Mouse (Mus musculus) spleen, adult 2 months (tissue): ENCODE results near the gene Acacb. TPM values are rescaled to one million over a fixed set of nuclear protein-coding genes. Genes with fewer than 3 reads are reported as not detected.

ENCODE experiments used
- DNase-seq, 2 experiments: peaks; one replicate each; pipeline versions ENCODE4 v3.0.0 to v3.0.0-alpha.2; 2012 to 2021; ENCODE audit warnings: low spot score in 2 of 2, low read depth in 1 of 2
- H3K27ac ChIP-seq: fragments of 200-500 bp; 2 replicates; pipeline ENCODE4 v1.5.1; 2012; ENCODE audit warnings: low read length, inconsistent platforms; ENCODE audit not compliant: insufficient read depth
- H3K27me3 ChIP-seq: fragments of 200-500 bp; 2 replicates; pipeline ENCODE4 v1.6.1; 2012; ENCODE audit warnings: mild to moderate bottlenecking, moderate library complexity, low read length, inconsistent platforms; ENCODE audit not compliant: control insufficient read depth, insufficient read depth
- H3K36me3 ChIP-seq: fragments of 200-500 bp; 2 replicates; pipeline ENCODE4 v1.6.1; 2012; ENCODE audit warnings: mild to moderate bottlenecking, low read length, inconsistent platforms; ENCODE audit not compliant: control insufficient read depth, insufficient read depth
- H3K4me1 ChIP-seq: fragments of 200-500 bp; 2 replicates; pipeline ENCODE4 v1.6.1; 2011; ENCODE audit warnings: inconsistent platforms; ENCODE audit not compliant: control insufficient read depth, insufficient read depth, insufficient read length
- H3K4me3 ChIP-seq: fragments of 200-500 bp; 2 replicates; pipeline ENCODE4 v1.5.1; 2011; ENCODE audit warnings: mild to moderate bottlenecking, inconsistent platforms; ENCODE audit not compliant: insufficient read depth, insufficient read length; ENCODE audit errors: extremely low read depth
- CTCF ChIP-seq: fragments of 200-500 bp; IDR thresholded peaks from 2 replicates; pipeline ENCODE4 v1.5.1; 2011; ENCODE audit warnings: mild to moderate bottlenecking, inconsistent platforms; ENCODE audit not compliant: insufficient read depth, insufficient read length, insufficient replicate concordance; ENCODE audit errors: extremely low read depth
- POLR2A ChIP-seq: fragments of 200-500 bp; IDR thresholded peaks from 2 replicates; pipeline ENCODE4 v1.6.1; 2011; ENCODE audit warnings: low read depth, low read length, inconsistent platforms
- WGBS: fragments of 180-500 bp; shearing (Covaris S2); methylation state at CpG from one replicate; pipeline ENCODE4 v1.1.7; 2018; 5-methylcytosine and 5-hydroxymethylcytosine counted together
- polyA plus RNA-seq: library from polyadenylated mRNA; depleted of rRNA; stranded (reverse); fragments of >200 nt; gene quantifications from 2 replicates; pipeline ENCODE4 v1.2.3, GENCODE M21; 2012

Acacb gene
- polyA plus RNA-seq, 1 experiment, result 9.3 TPM

DNA sequence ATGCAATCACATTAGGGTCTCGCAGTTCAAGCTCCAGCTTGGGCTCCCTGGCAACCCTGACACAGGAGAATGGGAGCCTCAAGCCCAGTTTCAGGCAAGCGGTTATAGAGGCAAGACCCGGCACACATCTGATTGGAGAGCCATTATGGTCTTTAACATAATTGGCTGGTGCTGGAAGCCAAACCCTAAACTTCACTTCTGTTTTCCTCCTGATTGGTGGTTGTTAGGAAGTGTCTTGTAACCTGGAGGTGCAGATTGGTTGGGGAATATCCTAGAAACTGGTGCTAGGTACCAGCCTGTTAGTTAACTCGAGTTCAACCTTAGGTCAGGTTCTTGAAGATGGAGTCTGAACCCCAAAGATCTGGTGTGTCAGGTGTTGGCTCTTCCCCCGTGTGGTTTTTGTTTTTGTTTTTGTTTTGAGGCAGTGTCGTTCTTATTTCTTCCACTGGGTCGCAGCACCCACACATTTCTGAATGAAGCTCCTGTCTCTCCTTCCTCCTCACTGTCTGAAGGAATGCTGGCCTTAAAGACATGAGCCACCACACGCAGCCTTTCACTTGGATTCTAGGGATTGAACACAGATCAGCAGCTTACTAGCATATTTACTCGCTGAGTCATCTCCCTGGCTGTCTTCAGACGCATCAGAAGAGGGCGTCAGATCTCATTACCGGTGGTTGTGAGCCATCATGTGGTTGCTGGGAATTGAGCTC is 15.9 kb downstream of the Acacb start:
- no peak overlapping the region for H3K27ac ChIP-seq
- WGBS, result 49% methylated on average over 12 of the region's 12 CpGs

DNA sequence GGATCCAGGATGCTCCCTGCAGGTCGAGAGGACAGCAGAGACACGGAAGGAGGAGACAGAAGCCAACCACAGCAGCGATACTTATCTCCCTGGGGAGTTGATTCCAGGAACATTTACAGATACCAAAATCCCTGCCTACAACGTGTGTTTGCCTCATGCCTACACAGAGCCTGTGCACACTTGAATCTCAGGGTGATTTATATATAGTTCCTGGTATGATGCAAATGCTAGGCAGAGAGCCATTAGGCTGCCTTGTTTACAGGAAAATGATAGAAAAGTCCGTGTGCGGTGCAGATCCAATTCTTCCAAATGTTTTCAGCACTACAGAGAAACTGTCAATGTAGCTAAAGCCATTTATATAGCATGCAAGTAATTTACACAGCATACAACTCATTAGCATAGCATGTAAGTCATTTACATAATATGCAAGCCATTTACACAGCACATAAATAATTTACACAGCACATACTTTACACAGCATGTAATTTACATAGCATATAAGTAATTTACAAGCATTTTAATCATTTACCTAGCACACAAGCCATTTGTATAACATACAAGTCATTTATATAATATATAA is 16.9 kb downstream of the Acacb start:
- Histone ChIP-seq H3K36me3 (no peaks in the 10 kb centered on the region), H3K4me3 (no peak overlapping the region), H3K27me3 (no peaks in the 10 kb centered on the region), H3K27ac (no peak overlapping the region), H3K4me1 (no peaks in the 10 kb centered on the region)
- no peak for DNase-seq
- no peak for TF ChIP-seq POLR2A
- TF ChIP-seq CTCF, result no peak
- WGBS, result 69% methylated on average over 6 of the region's 6 CpGs

More for the DNA sequence above, 15.9 kb downstream of the Acacb start:
- TF ChIP-seq POLR2A (no peak), CTCF (no peak)
- DNase-seq, result no peak
- Histone ChIP-seq H3K4me3 (no peak overlapping the region), H3K4me1 (no peaks in the 10 kb centered on the region), H3K36me3 (no peaks in the 10 kb centered on the region), H3K27me3 (no peaks in the 10 kb centered on the region)

DNA sequence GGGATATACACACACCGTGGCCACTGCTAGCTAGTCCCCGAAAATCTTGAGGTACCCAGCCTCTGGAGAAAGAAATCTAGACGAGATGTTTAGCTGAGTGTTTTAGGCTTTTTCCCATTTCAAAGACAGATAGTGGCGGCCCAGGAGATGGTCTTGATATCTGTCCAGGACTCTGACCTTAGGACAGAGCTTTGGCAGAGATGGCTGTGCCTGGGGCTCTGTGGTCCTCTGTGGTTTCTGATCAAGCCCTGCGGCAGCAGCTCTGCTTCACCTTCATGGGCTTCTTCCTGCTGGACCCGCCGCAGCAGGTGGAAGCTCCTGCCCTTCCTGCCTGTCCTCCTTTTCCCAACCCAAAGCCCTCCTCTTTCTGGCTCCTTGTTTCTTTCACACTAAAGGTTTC is 24.0 kb downstream of the Acacb start:
- Histone ChIP-seq H3K27ac (no peak overlapping the region), H3K27me3 (no peaks in the 10 kb centered on the region), H3K4me1 (no peaks in the 10 kb centered on the region; the same call in 1 of the 2 replicates), H3K4me3 (no peak overlapping the region), H3K36me3 (no peaks in the 10 kb centered on the region)
- TF ChIP-seq POLR2A, result no peak
- DNase-seq, result no peak
- WGBS, result 86% methylated on average over 7 of the region's 7 CpGs

DNA sequence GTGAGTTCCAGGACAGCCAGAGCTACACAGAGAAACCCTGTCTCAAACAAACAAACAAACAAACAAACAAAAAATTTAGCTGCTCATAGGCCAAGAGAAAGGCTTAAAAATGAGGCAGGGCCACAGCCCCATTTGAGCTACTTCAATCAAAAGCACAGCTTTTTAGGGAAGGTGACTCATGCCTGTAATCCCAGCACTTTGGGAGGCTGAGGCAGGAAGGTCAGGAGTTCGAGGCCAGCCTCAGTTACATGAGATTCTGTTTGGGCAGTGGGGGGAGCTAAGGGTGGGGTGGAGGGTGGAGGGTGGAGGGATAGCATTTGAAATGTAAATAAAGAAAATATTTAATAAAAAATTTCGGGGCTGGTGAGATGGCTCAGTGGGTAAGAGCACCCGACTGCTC is 26.6 kb downstream of the Acacb start:
- 91% methylated on average over 3 of the region's 3 CpGs for WGBS
- TF ChIP-seq POLR2A, result no peak
- TF ChIP-seq CTCF, result no peak
- DNase-seq, result peak in 1 of 2 experiments; percentile 17
- H3K27ac ChIP-seq, result no peak overlapping the region
- no peaks in the 10 kb centered on the region for H3K36me3 ChIP-seq
- H3K4me3 ChIP-seq, result no peak overlapping the region
- H3K4me1 ChIP-seq, result peaks cover 5% of the 10 kb centered on the region; the same call in 1 of the 2 replicates
- H3K27me3 ChIP-seq, result no peaks in the 10 kb centered on the region

DNA sequence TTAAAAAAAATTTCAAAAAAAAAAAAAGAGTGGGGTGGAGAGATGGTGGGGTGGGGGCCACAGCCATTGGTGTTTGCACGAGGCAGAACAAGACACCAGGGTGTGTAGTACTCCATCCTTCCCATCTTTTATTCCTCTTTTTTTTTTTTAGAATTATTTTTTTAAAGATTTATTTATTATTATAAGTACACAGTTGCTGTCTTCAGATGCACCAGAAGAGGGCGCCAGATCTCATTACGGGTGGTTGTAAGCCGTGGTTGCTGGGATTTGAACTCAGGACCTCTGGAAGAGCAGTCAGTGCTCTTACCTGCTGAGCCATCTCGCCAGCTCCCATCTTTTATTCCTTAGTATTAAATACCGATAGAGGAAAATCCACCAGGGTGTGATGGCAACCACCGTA is 27.1 kb downstream of the Acacb start:
- Histone ChIP-seq H3K27me3 (no peaks in the 10 kb centered on the region), H3K27ac (no peak overlapping the region), H3K4me3 (no peak overlapping the region), H3K4me1 (peaks cover 5% of the 10 kb centered on the region; the same call in 1 of the 2 replicates), H3K36me3 (no peaks in the 10 kb centered on the region)
- TF ChIP-seq CTCF (no peak), POLR2A (no peak)
- no peak for DNase-seq
- WGBS, result 65% methylated on average over 7 of the region's 7 CpGs

DNA sequence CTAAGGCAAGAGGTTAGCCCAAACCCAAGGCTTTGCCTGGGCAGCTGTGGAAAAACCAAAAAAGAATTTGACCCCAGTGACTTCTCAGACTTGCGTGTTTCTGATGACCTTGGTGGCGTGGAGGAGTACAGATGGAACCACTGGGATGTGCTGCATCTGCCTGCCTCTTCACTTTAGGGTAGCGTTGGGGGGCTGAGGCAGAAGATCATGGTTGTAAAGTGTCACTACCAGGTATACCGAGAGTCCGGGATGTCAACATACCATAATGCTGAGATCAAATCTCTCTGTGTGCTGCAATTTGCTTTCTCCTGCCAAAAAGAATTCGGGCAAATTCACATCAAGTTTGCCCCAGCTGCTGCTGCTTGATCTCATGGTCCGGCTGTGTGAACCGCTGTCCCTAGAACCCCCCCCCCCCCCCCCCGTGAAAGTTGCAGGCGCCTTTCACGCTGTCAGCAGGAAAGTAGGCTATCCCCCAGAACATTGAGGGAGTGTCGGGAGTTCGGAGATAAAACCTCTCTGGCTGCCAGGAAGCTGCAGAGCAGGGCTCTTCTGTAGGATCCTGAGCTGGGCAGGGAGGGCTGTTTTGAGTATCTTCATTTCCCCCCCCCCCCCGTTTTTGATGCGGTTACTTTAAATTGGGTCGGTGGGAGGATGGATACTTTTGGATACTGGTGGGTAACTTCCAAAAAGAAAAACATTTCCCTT is 27.7 kb downstream of the Acacb start:
- H3K4me3 ChIP-seq, result no peak overlapping the region
- H3K27ac ChIP-seq, result no peak overlapping the region
- TF ChIP-seq CTCF (no peak), POLR2A (no peak)
- DNase-seq, result no peak
- H3K27me3 ChIP-seq, result no peaks in the 10 kb centered on the region
- 29% methylated on average over 16 of the region's 16 CpGs for WGBS
- no peaks in the 10 kb centered on the region for H3K36me3 ChIP-seq
- H3K4me1 ChIP-seq, result peaks cover 5% of the 10 kb centered on the region; the same call in 1 of the 2 replicates
